In the genomic region with DNA sequence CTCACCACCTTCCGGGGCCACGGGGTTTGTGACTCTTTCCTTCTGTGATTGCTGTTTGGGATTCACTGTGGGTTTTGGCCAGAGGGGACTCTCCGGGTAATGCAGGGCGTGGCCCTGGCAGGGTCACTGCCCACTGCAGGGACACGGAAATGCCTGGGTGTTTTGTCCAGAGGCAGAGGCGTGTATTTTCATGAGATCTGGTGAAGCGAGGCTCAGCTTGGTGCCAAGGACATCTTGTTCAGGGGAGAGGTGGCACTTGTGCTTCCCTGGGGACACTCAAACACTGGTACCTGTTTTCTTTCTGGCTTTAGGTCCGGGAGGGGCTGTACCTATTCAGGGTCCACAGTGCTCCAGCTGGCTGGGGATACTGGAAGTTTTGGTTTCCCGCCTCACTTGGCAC, we compare ENCODE assay signal across 21 mouse cellular contexts.
"Had no signal": no experiment of that assay in that cellular context is flagged by ENCODE, and none has a peak within 500 bp of the region (broad histone marks: within the 10 kb centered on the region; RNA-seq: fewer than 3 reads in every experiment).

No protein-coding gene starts in this region.

- H3K9me3 ChIP-seq: limb, embryonic 12.5 days; limb, embryonic 15.5 days; liver, embryonic 12.5 days; liver, embryonic 15.5 days; midbrain, embryonic 12.5 days; midbrain, embryonic 15.5 days; neural tube, embryonic 12.5 days; neural tube, embryonic 15.5 days had no signal

- H3K9ac ChIP-seq: limb, embryonic 12.5 days; limb, embryonic 15.5 days; liver, embryonic 12.5 days; liver, embryonic 15.5 days; lung, embryonic 14.5 days; midbrain, embryonic 12.5 days; midbrain, embryonic 15.5 days; neural tube, embryonic 12.5 days; neural tube, embryonic 15.5 days had no signal

- H3K36me3 ChIP-seq: limb, embryonic 12.5 days; limb, embryonic 15.5 days; liver, embryonic 12.5 days; liver, embryonic 15.5 days; midbrain, embryonic 12.5 days; midbrain, embryonic 15.5 days; neural tube, embryonic 12.5 days; neural tube, embryonic 15.5 days had no signal

- H3K4me3 ChIP-seq: limb, embryonic 12.5 days; limb, embryonic 15.5 days; liver, embryonic 12.5 days; liver, embryonic 15.5 days; midbrain, embryonic 12.5 days; midbrain, embryonic 15.5 days; neural tube, embryonic 12.5 days; neural tube, embryonic 15.5 days had no signal

- DNase-seq: kidney, adult 9 months; kidney, postnatal 14 days; kidney, postnatal 4 days; left cerebral cortex, postnatal 4 days; lung, embryonic 14.5 days; right cerebral cortex, adult 18-20 months; right cerebral cortex, postnatal 14 days; right cerebral cortex, postnatal 4 days; thymus, adult 2 months; thymus, postnatal 25 days had no signal

- H3K27me3 ChIP-seq: limb, embryonic 15.5 days; liver, embryonic 15.5 days; midbrain, embryonic 12.5 days; midbrain, embryonic 15.5 days; neural tube, embryonic 12.5 days; neural tube, embryonic 15.5 days had no signal

- H3K4me1 ChIP-seq: liver, embryonic 12.5 days; liver, embryonic 15.5 days; neural tube, embryonic 15.5 days had no signal

- H3K27ac ChIP-seq: limb, embryonic 12.5 days; limb, embryonic 15.5 days; liver, embryonic 12.5 days; liver, embryonic 15.5 days; macrophage; midbrain, embryonic 12.5 days; midbrain, embryonic 15.5 days; neural tube, embryonic 12.5 days; neural tube, embryonic 15.5 days; stomach, postnatal 0 days had no signal

- ATAC-seq: intestine, embryonic 16.5 days; liver, embryonic 12.5 days; midbrain, embryonic 15.5 days had no signal

- H3K4me2 ChIP-seq: limb, embryonic 12.5 days; limb, embryonic 15.5 days; liver, embryonic 12.5 days; liver, embryonic 15.5 days; lung, embryonic 14.5 days; midbrain, embryonic 12.5 days; midbrain, embryonic 15.5 days; neural tube, embryonic 12.5 days; neural tube, embryonic 15.5 days had no signal
